Mouse (Mus musculus): ENCODE results near the gene Cflar. TPM values are rescaled to one million over a fixed set of nuclear protein-coding genes. Genes with fewer than 3 reads are reported as not detected.
"Not testable (repeated sequence)": the region's sequence is repeated elsewhere in the genome, so short reads cannot be mapped to it uniquely, and the experiment has no call there.

The Cflar gene
- total and polyA plus RNA-seq, 2 experiments from 2014 or later = 15.3 to 15.8 TPM

DNA sequence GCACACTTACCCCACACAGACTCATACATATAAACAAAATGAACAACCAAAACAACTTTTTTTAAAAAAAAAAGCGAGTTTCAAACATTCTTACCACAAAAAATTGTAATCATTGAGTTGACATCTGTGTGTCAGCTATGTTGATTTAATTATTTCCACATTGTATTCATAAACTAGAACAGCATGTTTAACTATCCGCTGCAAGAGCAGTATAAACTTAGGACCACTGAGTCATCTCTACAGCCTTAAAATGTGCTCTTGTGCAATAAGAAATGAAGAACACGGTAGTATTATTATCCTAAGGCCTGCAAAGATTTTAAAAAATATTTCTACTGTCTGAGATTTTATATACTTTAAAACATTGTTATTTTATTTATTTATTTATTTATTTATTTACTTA is 36.3 kb upstream of the Cflar start:
- DNase-seq (ENCODE audit: low spot score) (no peak), ATAC-seq (ENCODE audit: low FRiP score) (no peak)
- H3K4me3 ChIP-seq (ENCODE audit: low read depth, low read length) = no peak overlapping the region
- H3K36me3 ChIP-seq (ENCODE audit: insufficient read depth, low read length) = no peaks in the 10 kb centered on the region
- no peak for TF ChIP-seq CTCF (IDR thresholded peaks at IDR 0.05)
- H3K27ac ChIP-seq (ENCODE audit: low read depth, low read length) = no peak overlapping the region
- no peak overlapping the region for H3K4me2 ChIP-seq (ENCODE audit: low read depth, low read length, poor library complexity, severe bottlenecking)
- H3K27me3 ChIP-seq (ENCODE audit: insufficient read depth, low read length) = no peaks in the 10 kb centered on the region
- no peaks in the 10 kb centered on the region for H3K4me1 ChIP-seq (ENCODE audit: insufficient read depth, low read length)
- no peaks in the 10 kb centered on the region for H3K9me3 ChIP-seq (ENCODE audit: low read length)
- H3K9ac ChIP-seq (replicated peaks; ENCODE audit: low read length, poor library complexity, severe bottlenecking) = no peak overlapping the region
- 86% methylated on average over 3 of the region's 3 CpGs for WGBS

DNA sequence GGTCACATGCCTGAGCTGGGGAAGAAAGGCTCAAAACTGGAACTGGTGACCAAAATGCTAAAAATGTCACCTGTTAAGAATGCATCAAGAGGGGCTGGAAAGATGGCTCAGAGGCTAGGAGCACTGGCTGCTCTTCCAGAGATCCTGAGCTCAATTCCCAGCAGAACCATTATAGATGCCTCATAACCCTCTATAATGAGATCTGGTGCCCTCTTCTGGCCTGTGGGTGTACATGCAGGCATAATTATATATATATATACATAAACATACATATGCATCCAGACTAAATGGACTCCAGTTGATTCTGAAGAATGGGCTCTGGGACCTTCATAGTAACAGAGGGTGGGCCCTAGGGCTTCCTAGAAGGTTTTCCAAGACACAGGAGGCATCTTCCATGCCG is 33.7 kb upstream of the Cflar start:
- Histone ChIP-seq H3K4me2 (ENCODE audit: low read depth, low read length, poor library complexity, severe bottlenecking) (no peak overlapping the region), H3K27ac (ENCODE audit: low read depth, low read length) (no peak overlapping the region), H3K4me3 (ENCODE audit: low read depth, low read length) (no peak overlapping the region), H3K9ac (replicated peaks; ENCODE audit: low read length, poor library complexity, severe bottlenecking) (no peak overlapping the region), H3K4me1 (ENCODE audit: insufficient read depth, low read length) (no peaks in the 10 kb centered on the region), H3K27me3 (ENCODE audit: insufficient read depth, low read length) (no peaks in the 10 kb centered on the region), H3K9me3 (ENCODE audit: low read length) (no peaks in the 10 kb centered on the region), H3K36me3 (ENCODE audit: insufficient read depth, low read length) (no peaks in the 10 kb centered on the region)
- 93% methylated on average over 1 of the region's 1 CpGs for WGBS
- peak; percentile 63 for TF ChIP-seq CTCF (IDR thresholded peaks at IDR 0.05)
- DNase-seq (ENCODE audit: low spot score) = peak; percentile 61
- ATAC-seq (ENCODE audit: low FRiP score) = no peak

DNA sequence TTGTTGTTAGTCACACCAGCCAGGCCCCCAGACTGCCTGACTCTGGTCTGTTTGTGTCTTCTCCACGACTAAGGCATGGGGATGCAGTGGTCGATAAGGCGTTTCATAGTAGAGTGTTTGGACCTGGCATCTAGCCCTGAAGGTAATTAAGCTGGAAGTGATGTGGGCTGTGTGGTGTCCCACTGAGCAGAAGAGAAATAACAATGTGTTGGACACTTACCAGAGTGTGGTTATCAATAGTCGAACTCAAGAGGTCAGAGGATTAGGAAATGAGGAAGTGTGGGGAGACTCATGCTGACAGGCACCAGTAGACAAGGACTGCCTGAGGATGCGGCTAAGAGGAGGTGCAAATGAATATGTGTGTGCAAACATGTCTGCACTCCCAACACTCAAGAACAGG is 32.9 kb upstream of the Cflar start:
- H3K27me3 ChIP-seq (ENCODE audit: insufficient read depth, low read length); DNase-seq (ENCODE audit: low spot score); H3K4me3 ChIP-seq (ENCODE audit: low read depth, low read length); H3K9me3 ChIP-seq (ENCODE audit: low read length); H3K27ac ChIP-seq (ENCODE audit: low read depth, low read length); ATAC-seq (ENCODE audit: low FRiP score); H3K9ac ChIP-seq (replicated peaks; ENCODE audit: low read length, poor library complexity, severe bottlenecking); H3K4me2 ChIP-seq (ENCODE audit: low read depth, low read length, poor library complexity, severe bottlenecking); H3K36me3 ChIP-seq (ENCODE audit: insufficient read depth, low read length); H3K4me1 ChIP-seq (ENCODE audit: insufficient read depth, low read length): not testable (repeated sequence)
- 68% methylated on average over 5 of the region's 5 CpGs for WGBS

DNA sequence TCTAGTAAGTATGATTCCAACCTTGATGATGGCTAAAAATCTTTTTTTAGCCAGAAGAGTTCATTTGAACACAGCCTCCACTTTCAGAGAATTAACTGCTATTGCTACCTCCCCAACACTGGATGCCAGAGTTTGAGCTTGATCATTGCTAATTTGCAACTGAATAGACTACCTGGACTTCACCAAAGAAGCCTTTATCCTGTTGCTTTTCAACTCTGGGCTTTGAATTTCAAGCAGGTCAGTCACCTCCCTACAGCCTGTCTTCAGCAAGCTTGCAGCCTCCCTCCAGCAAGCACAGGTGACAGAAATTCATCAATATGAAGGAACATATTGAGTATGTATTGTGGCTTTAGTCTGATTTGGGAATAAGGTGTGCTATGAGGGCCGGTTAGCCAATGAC is 21.9 kb upstream of the Cflar start:
- H3K4me2 ChIP-seq (ENCODE audit: low read depth, low read length, poor library complexity, severe bottlenecking) = no peak overlapping the region
- no peak overlapping the region for H3K9ac ChIP-seq (replicated peaks; ENCODE audit: low read length, poor library complexity, severe bottlenecking)
- H3K27me3 ChIP-seq (ENCODE audit: insufficient read depth, low read length) = no peaks in the 10 kb centered on the region
- H3K36me3 ChIP-seq (ENCODE audit: insufficient read depth, low read length) = no peaks in the 10 kb centered on the region
- no peak for DNase-seq (ENCODE audit: low spot score)
- ATAC-seq (ENCODE audit: low FRiP score) = no peak
- H3K4me3 ChIP-seq (ENCODE audit: low read depth, low read length) = no peak overlapping the region
- no peaks in the 10 kb centered on the region for H3K9me3 ChIP-seq (ENCODE audit: low read length)
- 80% methylated on average over 1 of the region's 1 CpGs for WGBS
- no peak overlapping the region for H3K27ac ChIP-seq (ENCODE audit: low read depth, low read length)
- TF ChIP-seq CTCF (IDR thresholded peaks at IDR 0.05) = no peak
- no peaks in the 10 kb centered on the region for H3K4me1 ChIP-seq (ENCODE audit: insufficient read depth, low read length)

DNA sequence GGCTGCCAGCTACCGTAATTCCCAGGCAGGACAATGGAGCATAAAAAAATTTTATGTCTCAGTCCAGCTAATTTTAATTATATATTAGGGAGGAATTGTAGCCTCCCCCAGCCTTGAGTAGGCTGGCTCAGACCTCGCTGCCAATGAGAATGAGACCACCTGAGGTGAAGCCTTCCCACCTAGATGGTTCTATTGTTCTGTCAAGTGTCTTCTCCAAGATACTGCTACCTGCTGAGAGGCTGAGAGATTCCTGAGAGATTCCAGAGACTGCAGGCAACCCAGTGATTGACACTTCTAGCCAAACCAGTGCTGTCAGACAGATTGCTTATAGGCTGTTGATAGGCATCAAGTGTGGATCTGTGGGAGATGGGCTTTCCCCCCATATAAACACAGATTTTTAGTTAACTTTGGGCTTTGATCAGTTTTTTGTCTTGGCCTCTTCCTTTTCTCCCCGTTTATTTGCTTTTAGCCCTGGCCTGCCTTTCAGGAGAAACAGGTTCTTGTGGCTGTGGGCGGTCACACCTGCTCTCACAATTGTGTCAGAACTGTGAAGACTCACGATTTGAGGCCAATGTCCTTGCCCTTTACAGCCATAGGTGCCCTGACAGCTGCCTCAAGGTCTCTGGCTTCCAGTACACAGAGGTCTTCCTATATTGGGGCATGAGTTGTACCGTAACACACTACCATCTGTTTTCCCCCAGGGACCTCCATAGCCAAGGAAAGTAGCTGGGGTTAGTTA is 21.1 kb upstream of the Cflar start:
- DNase-seq (ENCODE audit: low spot score) (no peak), ATAC-seq (ENCODE audit: low FRiP score) (no peak)
- Histone ChIP-seq H3K9me3 (ENCODE audit: low read length) (no peaks in the 10 kb centered on the region), H3K4me2 (ENCODE audit: low read depth, low read length, poor library complexity, severe bottlenecking) (no peak overlapping the region), H3K27me3 (ENCODE audit: insufficient read depth, low read length) (no peaks in the 10 kb centered on the region), H3K27ac (ENCODE audit: low read depth, low read length) (no peak overlapping the region), H3K9ac (replicated peaks; ENCODE audit: low read length, poor library complexity, severe bottlenecking) (no peak overlapping the region), H3K36me3 (ENCODE audit: insufficient read depth, low read length) (no peaks in the 10 kb centered on the region), H3K4me1 (ENCODE audit: insufficient read depth, low read length) (no peaks in the 10 kb centered on the region), H3K4me3 (ENCODE audit: low read depth, low read length) (no peak overlapping the region)
- no peak for TF ChIP-seq CTCF (IDR thresholded peaks at IDR 0.05)
- 72% methylated on average over 6 of the region's 6 CpGs for WGBS

DNA sequence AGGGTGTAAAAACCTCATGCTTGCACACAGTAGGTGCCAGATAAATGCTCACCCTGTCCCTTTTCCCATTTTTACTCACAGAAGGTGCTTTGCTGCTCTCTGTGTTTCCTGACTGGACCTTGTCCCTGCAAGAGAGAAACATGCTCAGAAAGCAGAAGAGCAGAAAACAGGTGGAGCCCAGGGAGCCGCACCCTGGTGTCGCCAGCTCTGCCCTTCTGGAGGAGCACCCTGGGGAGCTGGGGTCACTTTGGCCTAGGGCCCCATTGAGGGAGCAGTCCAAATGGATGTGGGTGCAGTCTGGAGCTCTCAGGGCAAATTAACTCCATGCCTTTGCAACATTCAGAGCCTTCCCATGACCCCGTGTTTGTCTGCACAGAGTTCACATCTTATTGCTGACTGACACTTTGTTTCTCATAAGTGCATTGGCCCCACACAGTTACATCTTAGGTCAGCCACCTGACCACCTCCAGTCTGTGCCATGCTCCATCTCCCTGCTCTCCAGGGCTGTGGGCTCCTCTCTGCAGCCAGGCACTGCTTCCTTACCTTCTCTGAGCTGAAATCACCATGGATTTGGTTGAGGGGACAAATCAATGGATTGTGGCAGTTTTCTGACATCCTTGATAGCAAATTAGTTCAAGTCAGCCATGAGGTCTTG is 20.3 kb upstream of the Cflar start:
- not testable (repeated sequence) for H3K4me1 ChIP-seq (ENCODE audit: insufficient read depth, low read length); ATAC-seq (ENCODE audit: low FRiP score); H3K4me2 ChIP-seq (ENCODE audit: low read depth, low read length, poor library complexity, severe bottlenecking); H3K27ac ChIP-seq (ENCODE audit: low read depth, low read length); DNase-seq (ENCODE audit: low spot score); H3K4me3 ChIP-seq (ENCODE audit: low read depth, low read length); H3K9me3 ChIP-seq (ENCODE audit: low read length); H3K9ac ChIP-seq (replicated peaks; ENCODE audit: low read length, poor library complexity, severe bottlenecking); H3K36me3 ChIP-seq (ENCODE audit: insufficient read depth, low read length); H3K27me3 ChIP-seq (ENCODE audit: insufficient read depth, low read length)
- 74% methylated on average over 2 of the region's 3 CpGs for WGBS

DNA sequence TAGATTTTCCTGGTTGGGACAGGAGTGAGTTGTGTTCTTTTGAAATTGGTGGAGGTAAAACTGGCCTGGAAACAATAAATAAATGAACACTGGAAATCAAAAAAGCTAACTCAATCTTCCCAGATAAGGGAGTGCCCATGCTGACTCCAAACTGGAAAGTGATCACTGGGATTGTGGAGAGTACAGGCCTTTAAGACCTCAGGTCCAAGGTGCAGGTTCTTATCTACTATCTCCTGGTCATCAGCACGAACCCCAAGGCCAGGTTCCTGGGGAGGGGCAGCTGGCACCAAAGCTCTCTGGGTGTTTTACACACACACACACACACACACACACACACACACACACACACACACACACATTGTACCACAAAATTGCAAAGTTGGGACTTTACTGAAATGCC is 19.6 kb upstream of the Cflar start:
- H3K27me3 ChIP-seq (ENCODE audit: insufficient read depth, low read length); H3K4me1 ChIP-seq (ENCODE audit: insufficient read depth, low read length); H3K9me3 ChIP-seq (ENCODE audit: low read length); H3K4me2 ChIP-seq (ENCODE audit: low read depth, low read length, poor library complexity, severe bottlenecking); H3K4me3 ChIP-seq (ENCODE audit: low read depth, low read length); ATAC-seq (ENCODE audit: low FRiP score); H3K9ac ChIP-seq (replicated peaks; ENCODE audit: low read length, poor library complexity, severe bottlenecking); H3K27ac ChIP-seq (ENCODE audit: low read depth, low read length); DNase-seq (ENCODE audit: low spot score); H3K36me3 ChIP-seq (ENCODE audit: insufficient read depth, low read length): not testable (repeated sequence)
- WGBS = 71% methylated on average over 1 of the region's 1 CpGs

Measured in midbrain, postnatal 0 days (tissue).